Mouse (Mus musculus) kidney, adult 18-20 months (tissue): ENCODE measurements at regions not wholly inside any gene's neighbourhood (a gene's known extent, or its start where the extent isn't known, plus 50 kb on each side); places are given as distances from the start of the nearest gene placed in this dataset.
A peak's percentile ranks its signal among the peaks of the same experiment; 100 is the strongest.

Experiments
- DNase-seq: peaks from one replicate; pipeline ENCODE4 v3.0.0; 2021

DNA sequence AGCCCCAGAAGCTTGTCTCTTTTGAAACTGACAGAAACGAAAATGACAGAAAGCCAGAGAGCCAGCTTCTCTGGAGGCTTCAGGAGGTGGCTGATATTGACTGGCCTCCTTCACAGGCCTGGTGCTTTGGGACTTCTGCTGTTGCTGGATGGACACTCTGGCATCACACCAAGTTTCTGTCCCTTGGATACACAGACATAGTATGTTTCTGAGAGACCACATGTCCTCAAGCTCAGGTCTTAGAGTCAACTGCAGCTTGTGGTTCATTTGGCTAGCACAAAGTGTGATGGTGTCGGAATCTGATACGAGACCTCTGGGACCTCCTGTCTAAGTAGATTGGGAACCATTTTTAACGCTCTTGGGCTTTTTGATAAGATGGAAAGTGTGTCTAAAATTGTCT, 502.0 kb downstream of the Sqor start:
- DNase-seq = no peak

DNA sequence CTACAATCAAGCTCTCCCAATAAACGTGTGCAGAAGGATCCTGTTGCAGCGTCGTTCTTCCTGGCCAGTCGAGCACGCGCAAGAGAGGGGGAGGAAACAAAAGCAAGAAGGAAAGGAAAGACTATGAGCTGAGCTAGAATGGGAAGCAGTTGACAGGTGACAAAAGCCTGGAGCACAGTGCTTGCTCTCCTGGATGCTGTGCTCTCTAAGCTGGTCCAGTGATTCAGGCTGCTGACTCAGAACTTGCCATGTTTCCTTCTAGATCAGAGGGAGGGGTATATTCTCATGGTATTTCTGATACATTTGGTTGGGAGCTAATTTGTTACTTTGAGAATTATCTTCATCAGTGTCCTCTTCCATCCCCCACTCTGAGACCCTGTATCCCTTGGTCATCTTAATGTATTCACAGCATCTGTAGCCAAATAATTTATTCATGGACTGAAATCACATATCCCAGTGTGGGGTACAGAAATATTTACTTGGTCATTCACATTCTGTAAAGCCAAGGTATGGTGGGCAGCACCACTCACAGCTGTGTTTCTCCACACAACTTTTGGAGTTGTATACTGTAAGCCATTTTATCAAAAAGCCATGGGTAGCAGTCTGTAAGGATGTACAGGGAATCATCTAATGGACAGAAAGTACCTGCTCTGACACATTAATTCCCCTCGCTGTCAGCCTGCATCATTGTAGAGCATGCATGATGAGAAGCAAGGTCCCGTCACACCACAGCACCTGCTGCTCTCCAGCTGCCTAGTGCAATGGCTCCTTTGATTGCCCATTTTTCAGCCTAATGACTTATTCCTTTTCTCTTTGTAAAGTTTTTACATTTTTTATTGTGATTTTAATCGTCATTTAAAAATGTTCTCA, 510.1 kb downstream of the Sqor start:
- DNase-seq = no peak

DNA sequence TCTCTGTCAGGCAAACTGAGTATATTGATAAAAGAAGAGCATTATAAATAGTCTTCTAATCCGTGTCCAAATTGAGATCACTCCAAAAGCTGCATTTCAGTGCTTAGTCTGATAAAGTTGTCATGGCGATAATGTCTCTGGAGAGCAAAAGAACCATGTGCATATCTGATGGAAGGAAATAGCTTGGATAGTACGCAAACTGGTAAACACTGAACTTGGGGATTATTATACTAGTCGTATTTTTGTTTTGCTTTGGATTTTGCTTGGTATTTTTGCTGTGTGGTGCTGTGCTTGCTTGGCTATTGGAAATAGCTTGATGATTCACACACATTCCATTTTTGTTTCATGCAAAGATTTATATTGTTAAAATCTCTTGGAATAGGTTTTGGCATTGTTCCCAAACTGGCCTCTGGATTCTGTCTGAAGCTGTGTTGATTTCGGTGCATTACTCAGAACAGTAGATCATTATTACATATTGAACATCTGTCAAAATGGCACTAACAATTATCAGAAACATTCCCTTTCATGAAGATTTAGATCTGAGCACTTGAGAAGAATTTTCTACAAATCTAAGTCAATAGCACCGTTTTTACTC, 510.8 kb downstream of the Sqor start:
- no peak for DNase-seq

- DNase-seq = no peak
Measured at GRCm38 (mm10) chr2:123311554-123312276, 546.7 kb downstream of the Sqor start.

DNA sequence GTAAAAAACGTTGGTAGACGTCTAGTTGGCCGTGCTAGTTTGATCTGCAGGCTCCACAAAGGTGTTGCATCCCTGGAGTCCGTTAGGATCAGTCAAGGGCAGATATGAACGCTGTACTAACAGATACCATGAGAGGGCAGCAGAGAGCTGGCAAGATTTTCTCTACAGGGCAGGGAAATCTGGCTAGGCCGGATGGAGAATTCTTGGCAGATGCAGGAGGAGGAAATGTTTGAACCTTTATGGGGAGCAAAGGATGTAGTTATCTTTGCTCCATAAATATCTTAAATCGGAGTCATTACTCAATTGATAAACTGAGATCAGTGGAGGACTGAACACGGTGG, 547.2 kb downstream of the Sqor start:
- DNase-seq = peak; percentile 57

GRCm38 (mm10) chr2:123320448-123321097, 555.5 kb downstream of the Sqor start:
- DNase-seq = no peak

DNA sequence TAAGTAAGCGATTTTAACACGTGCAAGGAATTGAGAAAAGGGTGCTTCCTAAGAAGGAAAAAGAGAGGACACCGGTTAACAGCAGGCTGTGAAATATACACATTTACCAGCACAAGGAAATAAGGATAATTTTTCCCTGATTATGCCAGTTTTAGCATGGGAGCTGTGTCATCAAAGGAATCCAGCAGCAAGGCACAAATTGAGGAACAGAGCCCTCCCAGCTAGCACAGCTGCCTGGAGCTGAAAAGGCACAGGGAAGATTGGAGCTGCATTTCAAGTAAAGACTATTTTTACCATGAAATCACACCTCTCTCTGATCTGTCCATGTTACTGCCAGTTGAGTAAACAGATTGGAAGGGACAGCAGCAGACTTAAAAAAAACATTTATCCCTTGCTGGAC, 558.7 kb downstream of the Sqor start:
- no peak for DNase-seq

- DNase-seq = no peak
Measured at GRCm38 (mm10) chr2:123324896-123325295, 559.9 kb downstream of the Sqor start.

GRCm38 (mm10) chr2:123349625-123350346, 584.7 kb downstream of the Sqor start:
- no peak for DNase-seq

GRCm38 (mm10) chr2:123364204-123364603, 599.2 kb downstream of the Sqor start:
- no peak for DNase-seq

- no peak for DNase-seq
Measured at GRCm38 (mm10) chr2:123366571-123366970, 601.5 kb downstream of the Sqor start.

- no peak for DNase-seq
Measured at GRCm38 (mm10) chr2:123385622-123386418, 620.8 kb downstream of the Sqor start.

DNA sequence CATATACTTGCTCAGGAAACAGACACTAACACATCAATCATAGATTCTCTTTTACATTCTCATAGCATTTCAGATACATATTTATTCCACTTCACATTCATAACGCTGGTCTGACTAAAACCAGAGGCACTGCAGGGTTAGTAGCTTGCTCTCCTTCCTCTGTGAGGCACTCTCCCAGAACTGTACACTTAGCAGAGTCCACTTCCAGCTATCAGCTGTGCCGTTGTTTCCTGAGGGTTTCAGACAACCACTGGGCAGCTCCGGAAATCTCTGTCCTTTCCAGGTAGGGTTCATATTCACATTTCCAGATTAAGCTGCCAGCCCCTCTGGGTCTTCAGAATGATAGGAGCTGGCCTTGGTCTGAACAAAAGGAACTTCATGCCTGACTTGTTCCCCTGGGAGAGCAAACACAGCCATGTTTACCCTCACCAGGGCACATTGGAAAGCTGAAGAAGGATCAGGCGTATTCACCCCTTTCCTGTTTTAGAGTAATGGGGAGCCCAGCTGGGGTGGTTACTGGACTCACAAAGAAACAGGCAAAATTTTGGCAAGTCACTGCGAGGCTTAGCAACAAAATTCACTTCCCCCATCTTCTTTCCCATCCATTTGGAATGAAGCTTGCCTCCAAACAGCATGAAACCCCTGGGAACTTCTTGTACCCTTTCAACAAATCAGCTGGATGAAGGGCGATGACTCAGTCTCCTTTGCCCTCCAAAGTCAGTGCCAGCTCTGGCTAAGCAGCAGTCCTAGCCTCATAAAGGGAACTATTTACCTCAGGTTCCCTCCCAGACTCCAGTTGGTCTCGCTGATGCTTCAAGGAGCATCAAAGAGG, 622.0 kb downstream of the Sqor start:
- DNase-seq = no peak

DNA sequence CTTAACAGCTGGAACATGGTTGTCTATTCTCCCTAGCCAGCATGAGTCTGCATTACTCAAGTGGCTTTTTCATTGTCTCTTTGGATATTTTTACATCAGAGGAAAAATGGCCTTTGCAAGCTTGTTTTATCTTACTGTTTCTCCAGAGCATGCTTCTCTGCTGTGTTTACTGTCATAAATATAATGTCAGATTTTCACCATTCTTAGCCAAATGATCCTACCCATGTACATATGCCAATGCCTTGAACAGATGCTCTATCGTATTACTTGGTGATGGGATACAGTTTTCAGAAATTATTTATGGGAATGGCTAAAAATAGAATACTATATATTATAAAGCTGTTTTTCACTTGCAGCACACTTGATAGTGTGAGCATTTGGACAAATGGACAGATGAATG, 625.9 kb downstream of the Sqor start:
- DNase-seq = no peak

DNA sequence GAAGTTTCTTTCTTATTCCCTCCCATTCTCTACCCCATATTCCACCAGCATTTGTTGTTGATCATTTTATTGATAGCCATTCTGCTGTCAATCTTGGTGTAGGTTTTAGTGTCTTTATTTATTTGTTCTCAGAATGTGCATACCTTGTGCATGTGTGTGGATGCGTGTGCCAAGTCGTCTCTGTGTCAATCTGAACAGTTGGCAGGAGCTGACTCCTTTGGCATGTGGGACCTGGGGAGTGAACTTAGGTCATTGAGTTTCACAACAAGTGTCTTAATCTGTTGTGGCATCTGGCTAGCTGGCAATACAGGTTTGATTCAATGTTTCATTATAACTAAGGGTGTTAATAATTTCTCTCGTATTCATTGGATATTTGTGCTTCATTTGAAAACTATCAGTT, 629.3 kb downstream of the Sqor start:
- no peak for DNase-seq

- no peak for DNase-seq
Measured at GRCm38 (mm10) chr2:123397551-123397950, 632.5 kb downstream of the Sqor start.

GRCm38 (mm10) chr2:123401064-123401463, 636.0 kb downstream of the Sqor start:
- no peak for DNase-seq

DNA sequence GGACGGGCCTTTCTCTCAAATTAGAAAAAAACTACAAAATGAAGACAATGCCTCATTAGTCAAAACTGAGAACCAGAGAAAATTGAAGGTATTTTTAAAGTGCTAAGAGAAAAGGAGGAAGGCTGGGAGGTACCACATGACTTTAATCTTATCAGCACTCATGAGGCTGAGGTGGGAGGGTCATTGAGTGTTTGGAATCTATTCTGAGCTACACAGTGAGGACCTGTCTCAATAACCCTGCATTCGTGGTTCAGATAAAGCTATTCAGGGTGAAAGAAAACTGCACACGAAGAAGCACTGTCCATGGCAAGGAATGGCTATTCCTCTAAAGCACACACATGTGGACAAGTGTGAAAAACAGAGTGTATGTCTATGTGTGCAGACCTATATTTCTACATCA, 644.0 kb downstream of the Sqor start:
- DNase-seq = no peak

DNA sequence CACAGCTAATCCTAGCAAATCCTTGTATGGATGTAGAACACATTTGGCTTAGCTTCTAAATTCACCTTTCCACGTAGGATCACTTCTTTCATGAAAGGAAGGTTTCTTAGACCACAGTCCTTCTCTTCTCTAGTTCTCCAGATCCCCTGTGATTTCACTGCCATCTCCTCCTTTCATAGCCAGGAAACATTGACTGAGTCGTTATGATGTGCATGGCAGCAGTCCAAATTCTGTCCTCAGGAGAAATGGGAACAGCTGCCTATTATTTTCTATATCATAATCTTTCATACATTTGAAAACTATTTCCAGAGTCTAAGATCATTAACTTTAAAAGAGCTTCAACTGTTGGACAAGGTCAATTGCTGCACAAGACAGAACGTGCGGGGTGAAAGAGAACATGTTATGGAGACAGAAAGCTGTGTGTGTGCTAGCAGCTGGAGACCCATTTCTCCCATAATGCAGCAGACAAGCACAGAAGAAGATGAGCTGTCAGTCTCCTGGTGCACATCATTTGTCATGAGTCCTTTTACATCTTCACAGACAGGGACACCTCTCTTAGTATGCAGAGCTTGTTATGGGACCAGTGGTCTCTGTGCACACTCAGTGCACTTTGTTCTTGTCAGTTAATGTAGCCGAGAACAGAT, 631.6 kb upstream of the Sema6d start:
- no peak for DNase-seq

DNA sequence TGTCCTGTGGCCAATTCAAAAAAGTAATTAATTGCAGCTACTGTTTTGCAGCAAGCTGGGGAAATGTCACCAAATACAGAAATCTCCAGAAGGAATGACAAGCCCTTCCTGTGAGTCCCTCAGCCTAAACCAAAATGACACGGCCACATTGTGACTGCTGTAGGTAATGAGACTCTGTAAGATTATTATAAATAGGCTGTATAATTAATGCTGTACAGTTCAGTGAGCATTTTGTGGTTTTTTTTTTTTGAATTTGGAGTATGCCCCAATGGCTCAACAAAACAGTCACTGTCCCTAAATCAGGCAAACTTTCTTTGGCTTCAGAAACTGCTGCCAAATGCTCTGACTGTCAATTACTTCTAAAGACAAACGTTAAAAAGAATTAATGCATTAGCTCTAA, 615.9 kb upstream of the Sema6d start:
- no peak for DNase-seq

DNA sequence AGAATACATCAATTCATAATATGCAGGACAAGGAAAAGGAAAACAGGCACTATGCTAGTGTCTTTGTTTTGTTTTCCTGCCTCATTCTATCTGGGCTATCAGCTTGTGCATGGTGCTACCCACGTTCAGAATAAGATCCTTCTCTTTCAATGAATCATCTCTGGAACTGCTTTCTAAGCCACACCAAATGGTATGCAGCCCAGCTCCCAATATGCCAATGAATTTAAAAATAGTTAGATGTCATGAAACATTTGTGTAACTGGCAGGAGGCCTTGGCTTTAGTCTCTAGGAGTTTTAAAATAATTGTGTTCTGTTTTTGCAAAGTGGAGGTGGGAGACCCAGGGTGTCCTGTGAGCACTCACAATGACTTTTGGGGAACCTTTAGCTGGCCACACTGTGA, 603.1 kb upstream of the Sema6d start:
- no peak for DNase-seq
